In genomic region chr1:39251679-39252078, GRCm38 (mm10) we compare ENCODE assay signal across 13 mouse cellular contexts. TPM values are rescaled to one million over a fixed set of nuclear protein-coding genes. Genes with fewer than 3 reads are reported as not detected.
DNase-seq lines count a peak whose midpoint lies in the region; ATAC-seq and TF ChIP-seq lines count a peak whose summit lies in the region.
"Had no signal": no experiment of that assay in that cellular context is flagged by ENCODE, and none has a peak within 500 bp of the region (broad histone marks: within the 10 kb centered on the region; RNA-seq: fewer than 3 reads in every experiment).

No protein-coding gene starts in this region.

- no peak overlapping the region for H3K9ac ChIP-seq in hindbrain, embryonic 15.5 days
- H3K9ac ChIP-seq in hindbrain, embryonic 13.5 days = no peak overlapping the region
- no peak overlapping the region for H3K9ac ChIP-seq in forebrain, embryonic 13.5 days
- H3K9ac ChIP-seq: heart, embryonic 12.5 days; lung, embryonic 14.5 days had no signal

- H3K27ac ChIP-seq in hindbrain, embryonic 15.5 days (replicated peaks) = no peak overlapping the region
- no peak overlapping the region for H3K27ac ChIP-seq in hindbrain, embryonic 13.5 days
- peak overlapping the region; percentile 60; the same call in 1 of the 2 replicates for H3K27ac ChIP-seq in forebrain, embryonic 13.5 days
- H3K27ac ChIP-seq in cerebellum, adult 2 months (ENCODE audit: insufficient read depth, low read length) = no peak overlapping the region
- H3K27ac ChIP-seq: stomach, postnatal 0 days had no signal

- TF ChIP-seq POLR2A in cerebellum, adult 2 months (IDR thresholded peaks at IDR 0.05; ENCODE audit: borderline replicate concordance, insufficient read depth, low read length) = no peak

- TF ChIP-seq CTCF in cerebellum, adult 2 months (IDR thresholded peaks at IDR 0.05; ENCODE audit: borderline replicate concordance, insufficient read depth, low read depth, low read length) = no peak

- H3K4me3 ChIP-seq in hindbrain, embryonic 15.5 days = no peak overlapping the region
- H3K4me3 ChIP-seq in hindbrain, embryonic 13.5 days = no peak overlapping the region
- no peak overlapping the region for H3K4me3 ChIP-seq in forebrain, embryonic 13.5 days
- no peak overlapping the region for H3K4me3 ChIP-seq in cerebellum, adult 2 months (replicated peaks; ENCODE audit: insufficient read depth, low read depth, low read length)
- H3K4me3 ChIP-seq: heart, embryonic 12.5 days had no signal

- H3K4me2 ChIP-seq in hindbrain, embryonic 15.5 days = no peak overlapping the region
- no peak overlapping the region for H3K4me2 ChIP-seq in hindbrain, embryonic 13.5 days
- H3K4me2 ChIP-seq in forebrain, embryonic 13.5 days = 0 out of 2 replicates have a peak overlapping the region, but pooled peaks have one; percentile 22
- H3K4me2 ChIP-seq: heart, embryonic 12.5 days; lung, embryonic 14.5 days; midbrain, embryonic 11.5 days had no signal

- DNase-seq in layer of hippocampus, postnatal 10 days (ENCODE audit: low spot score in 2 of 2) = peak; percentile 42 to 55
- peak; percentile 80 for DNase-seq in right cerebral cortex, adult 18-20 months
- no peak for DNase-seq in heart, postnatal 10 days
- no peak for DNase-seq in urinary bladder, postnatal 36 days (ENCODE audit: low spot score in 2 of 2)
- no peak for DNase-seq in cerebellum, adult 2 months
- DNase-seq: adrenal gland, postnatal 36 days; lung, embryonic 14.5 days had no signal

- no peaks in the 10 kb centered on the region for H3K36me3 ChIP-seq in hindbrain, embryonic 15.5 days
- no peaks in the 10 kb centered on the region for H3K36me3 ChIP-seq in hindbrain, embryonic 13.5 days
- no peaks in the 10 kb centered on the region for H3K36me3 ChIP-seq in forebrain, embryonic 13.5 days (ENCODE audit: poor library complexity, severe bottlenecking)
- H3K36me3 ChIP-seq: heart, embryonic 12.5 days had no signal

- H3K27me3 ChIP-seq in hindbrain, embryonic 15.5 days = no peaks in the 10 kb centered on the region
- H3K27me3 ChIP-seq in hindbrain, embryonic 13.5 days = no peaks in the 10 kb centered on the region
- H3K27me3 ChIP-seq in forebrain, embryonic 13.5 days = no peaks in the 10 kb centered on the region
- no peaks in the 10 kb centered on the region for H3K27me3 ChIP-seq in cerebellum, adult 2 months (ENCODE audit: control insufficient read depth, insufficient read depth, low read length)

- WGBS in hindbrain, embryonic 15.5 days = 40% methylated on average over 7 of the region's 7 CpGs
- WGBS in hindbrain, embryonic 13.5 days = 44% methylated on average over 7 of the region's 7 CpGs
- WGBS in forebrain, embryonic 13.5 days = 9% methylated on average over 7 of the region's 7 CpGs
- WGBS in cerebellum, adult 2 months = 40% methylated on average over 7 of the region's 7 CpGs

- H3K9me3 ChIP-seq in hindbrain, embryonic 15.5 days = no peaks in the 10 kb centered on the region
- H3K9me3 ChIP-seq in hindbrain, embryonic 13.5 days = no peaks in the 10 kb centered on the region
- no peaks in the 10 kb centered on the region for H3K9me3 ChIP-seq in forebrain, embryonic 13.5 days (replicated peaks)
- H3K9me3 ChIP-seq: heart, embryonic 12.5 days had no signal

- intact Hi-C loops in heart, postnatal 10 days (cut with DNase I) = no loop called here

- H3K4me1 ChIP-seq in hindbrain, embryonic 15.5 days (replicated peaks) = peaks cover 7% of the 10 kb centered on the region
- H3K4me1 ChIP-seq in hindbrain, embryonic 13.5 days (replicated peaks) = peaks cover 6% of the 10 kb centered on the region; the same call in 1 of the 2 replicates
- H3K4me1 ChIP-seq in forebrain, embryonic 13.5 days = peaks cover 23% of the 10 kb centered on the region
- H3K4me1 ChIP-seq in cerebellum, adult 2 months (ENCODE audit: control insufficient read depth, insufficient read depth, low read length) = no peaks in the 10 kb centered on the region
- H3K4me1 ChIP-seq: heart, embryonic 12.5 days had no signal

- ATAC-seq in hindbrain, embryonic 15.5 days (ENCODE audit: low FRiP score, low read depth) = peak; percentile 48; the same call in 1 of the 2 replicates
- ATAC-seq in hindbrain, embryonic 13.5 days (ENCODE audit: low FRiP score) = no peak
- ATAC-seq in forebrain, embryonic 13.5 days = peak; percentile 90

RNA-seq across cellular contexts. Expression of gene Npas2, which starts 58.1 kb away (rescaled TPM):
- 0.68 and 1.2 TPM in 2 replicates for polyA plus RNA-seq in hindbrain, embryonic 15.5 days (2015; fragmentation: Nextera tagmentation; extraction: Ambion mirVana)
- 0.40 and 0.70 TPM in 2 replicates for polyA plus RNA-seq in hindbrain, embryonic 13.5 days (2015; fragmentation: Nextera tagmentation; extraction: Ambion mirVana)
- polyA plus RNA-seq in forebrain, embryonic 13.5 days (2015; fragmentation: Nextera tagmentation; extraction: Ambion mirVana) = 0.15 and 0.37 TPM in 2 replicates
- 10 to 100 TPM; 19.8 to 21.3 TPM for total RNA-seq in layer of hippocampus, postnatal 10 days (2021)
- total RNA-seq in heart, postnatal 10 days (2021) = 10 to 100 TPM; 11.0 to 15.0 TPM
- polyA plus RNA-seq in cerebellum, adult 2 months (2012; rRNA removed) = 1.8 and 2.0 TPM in 2 replicates

Comparison
In these comparisons a context has a peak if more than half of its experiments do, and no peak if none do; other contexts are left out.
1. DNase-seq: peak in layer of hippocampus, postnatal 10 days (2 of 2) and right cerebral cortex, adult 18-20 months (single experiment); none in heart, postnatal 10 days (0 of 2), urinary bladder, postnatal 36 days (0 of 2) and cerebellum, adult 2 months (0 of 2).